Mouse (Mus musculus) embryonic fibroblast, embryonic 13.5 days (primary cell): ENCODE results near the gene Cacna2d4.

Experiments
- CTCF ChIP-seq: IDR thresholded peaks from 2 replicates; pipeline ENCODE4 v1.5.1; 2011; ENCODE audit warnings: mild to moderate bottlenecking, control low read depth, low read length, moderate library complexity, borderline replicate concordance; ENCODE audit not compliant: insufficient read depth
- POLR2A ChIP-seq: IDR thresholded peaks from 2 replicates; pipeline ENCODE4 v1.6.1; 2011; ENCODE audit warnings: low read depth, mild to moderate bottlenecking, control low read depth, low read length, moderate library complexity

DNA sequence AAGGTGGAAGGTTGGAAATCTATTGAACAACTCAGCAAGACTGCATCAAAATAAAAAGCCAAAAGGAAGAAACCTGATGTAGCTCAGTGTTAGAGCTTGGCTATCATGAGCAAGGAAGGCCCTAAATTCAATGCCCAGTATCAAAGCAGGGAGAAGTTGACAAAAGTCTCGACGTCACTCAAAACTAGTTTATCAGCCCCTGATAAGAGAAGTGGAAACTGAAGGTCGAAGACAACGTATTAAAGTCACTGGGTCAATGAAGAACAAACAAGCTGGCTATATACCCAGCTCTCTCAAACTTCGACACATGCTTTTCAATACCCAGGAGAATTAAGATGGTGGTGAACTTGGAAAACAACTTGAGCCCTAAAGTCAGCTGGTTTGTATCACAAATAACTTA is 135.9 kb downstream of the Cacna2d4 start:
- TF ChIP-seq POLR2A (no peak), CTCF (no peak)
